Mouse (Mus musculus) megakaryocyte, embryonic 14.5 days (primary cell): Measurements from ENCODE around the gene Tcea3.

Experiments
- FLI1 ChIP-seq: IDR thresholded peaks from 2 replicates; pipeline ENCODE4 v1.6.1; 2012; ENCODE audit warnings: low read length, inconsistent platforms, mixed read lengths
- GATA1 ChIP-seq: IDR thresholded peaks from 3 replicates; pipeline ENCODE4 v1.6.1; 2012; ENCODE audit warnings: mixed read lengths, low read length, inconsistent platforms, borderline replicate concordance

GRCm38 (mm10) chr4:136239111-136239510, 8.4 kb upstream of the Tcea3 start:
- TF ChIP-seq GATA1 (no peak), FLI1 (no peak)
